Mouse (Mus musculus): ENCODE data around the gene D230025D16Rik.

DNA sequence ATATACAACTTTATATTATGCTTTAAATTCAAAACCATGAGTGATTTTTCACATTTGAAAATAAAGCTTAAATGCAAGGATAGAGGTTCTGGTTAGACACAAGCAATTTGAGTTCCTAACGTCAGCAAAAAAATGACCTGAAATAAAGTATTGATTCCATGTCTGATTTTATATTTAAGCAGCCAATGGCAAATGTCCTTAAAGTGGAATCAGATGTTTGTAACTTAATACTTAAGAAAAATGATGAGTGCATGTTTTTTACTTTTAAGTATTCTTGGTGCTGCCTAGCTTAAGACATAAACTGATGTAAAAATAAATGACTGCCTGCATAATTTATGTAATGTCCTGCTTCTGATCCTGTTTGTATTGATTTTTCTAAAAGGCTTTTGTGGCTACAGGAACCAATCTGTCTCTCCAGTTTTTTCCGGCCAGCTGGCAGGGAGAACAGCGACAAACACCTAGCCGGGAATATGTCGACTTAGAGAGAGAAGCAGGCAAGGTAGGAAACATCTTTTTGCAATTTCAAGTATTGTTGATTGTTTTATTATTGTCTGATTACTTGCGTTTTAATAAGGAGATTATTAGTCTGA is 46.6 kb upstream of the D230025D16Rik start:
- no peak for TF ChIP-seq POLR2A (IDR thresholded peaks at IDR 0.05; ENCODE audit: extremely low read depth, insufficient read depth, low read length)
- no peak for TF ChIP-seq CTCF (IDR thresholded peaks at IDR 0.05; ENCODE audit: low read depth, low read length)
